Mouse (Mus musculus): ENCODE results near the gene Ndufa3. TPM values are rescaled to one million over a fixed set of nuclear protein-coding genes. Genes with fewer than 3 reads are reported as not detected.

Ndufa3 gene
- total and polyA plus RNA-seq, 3 experiments = 180 to 246 TPM; not detected in 1

GRCm38 (mm10) chr7:3645488-3646025 lies 28.4 kb downstream of the Ndufa3 start:
- peak overlapping the region; percentile 79 to 89 for H3K4me3 ChIP-seq (ENCODE audit: control insufficient read depth in 1 of 2, insufficient read depth in 1 of 2, low read depth in 2 of 2, low read length in 2 of 2)
- peaks cover 40% of the 10 kb centered on the region for H3K79me2 ChIP-seq (ENCODE audit: control insufficient read depth, insufficient read depth, low read length, poor library complexity)
- no peak for DNase-seq (ENCODE audit: low read depth, low spot score)
- H3K4me1 ChIP-seq (ENCODE audit: control insufficient read depth in 1 of 2, insufficient read depth in 2 of 2, low read length in 2 of 2) = peaks cover 3 to 36% of the 10 kb centered on the region in 2 experiments
- no peaks in the 10 kb centered on the region for H3K27me3 ChIP-seq (ENCODE audit: control insufficient read depth in 1 of 2, insufficient read depth in 2 of 2, low read length in 2 of 2)
- no peaks in the 10 kb centered on the region for H3K9me3 ChIP-seq (replicated peaks; ENCODE audit: insufficient read depth, low read length)
- peaks cover 4 to 37% of the 10 kb centered on the region in 2 experiments for H3K36me3 ChIP-seq (ENCODE audit: control insufficient read depth in 1 of 2, insufficient read depth in 2 of 2, low read length in 2 of 2)
- H3K27ac ChIP-seq (ENCODE audit: control insufficient read depth, low read depth, low read length) = peak overlapping the region; percentile 100
- TF ChIP-seq POLR2A (IDR thresholded peaks at IDR 0.05; ENCODE audit: control insufficient read depth in 1 of 2, insufficient read depth in 1 of 2, low read depth in 1 of 2, low read length in 2 of 2, poor library complexity in 1 of 2) (peak; percentile 63 to 70; a peak in 3 of 4 replicates), CHD1 (IDR thresholded peaks at IDR 0.05; ENCODE audit: low read depth, low read length) (peak; percentile 40; the same call in 1 of the 2 replicates), RCOR1 (IDR thresholded peaks at IDR 0.05; ENCODE audit: low read depth, low read length) (no peak), GATA1 (IDR thresholded peaks at IDR 0.05; ENCODE audit: low read depth, low read length) (no peak), NELFE (IDR thresholded peaks at IDR 0.05; ENCODE audit: low read depth, low read length) (peak; percentile 64; the same call in 1 of the 2 replicates), NRF1 (IDR thresholded peaks at IDR 0.05; ENCODE audit: insufficient read depth, low read depth, low read length, poor library complexity, severe bottlenecking) (no peak), MYC (IDR thresholded peaks at IDR 0.05; ENCODE audit: low read depth, low read length) (0 out of 2 replicates have a peak, but pooled peaks have one; percentile 31), ZNF384 (IDR thresholded peaks at IDR 0.05; ENCODE audit: low read depth, low read length) (peak; percentile 97; the same call in 1 of the 2 replicates), MAZ (IDR thresholded peaks at IDR 0.05; ENCODE audit: low read depth, low read length) (peak; percentile 76; the same call in 1 of the 2 replicates)
- peak overlapping the region; percentile 93 for H3K9ac ChIP-seq (ENCODE audit: control insufficient read depth, low read depth, low read length, poor library complexity, severe bottlenecking)

- Histone ChIP-seq H3K9me3 (replicated peaks; ENCODE audit: insufficient read depth, low read length) (no peaks in the 10 kb centered on the region), H3K4me3 (ENCODE audit: control insufficient read depth in 1 of 2, insufficient read depth in 1 of 2, low read depth in 2 of 2, low read length in 2 of 2) (peak overlapping the region; percentile 79 to 89), H3K9ac (ENCODE audit: control insufficient read depth, low read depth, low read length, poor library complexity, severe bottlenecking) (peak overlapping the region; percentile 93), H3K36me3 (ENCODE audit: control insufficient read depth in 1 of 2, insufficient read depth in 2 of 2, low read length in 2 of 2) (peaks cover 4 to 37% of the 10 kb centered on the region in 2 experiments), H3K27me3 (ENCODE audit: control insufficient read depth in 1 of 2, insufficient read depth in 2 of 2, low read length in 2 of 2) (no peaks in the 10 kb centered on the region), H3K4me1 (ENCODE audit: control insufficient read depth in 1 of 2, insufficient read depth in 2 of 2, low read length in 2 of 2) (peaks cover 3 to 36% of the 10 kb centered on the region in 2 experiments), H3K79me2 (ENCODE audit: control insufficient read depth, insufficient read depth, low read length, poor library complexity) (peaks cover 41% of the 10 kb centered on the region), H3K27ac (ENCODE audit: control insufficient read depth, low read depth, low read length) (peak overlapping the region; percentile 100)
- 0 out of 2 replicates have a peak, but pooled peaks have one; percentile 14 for TF ChIP-seq MXI1 (IDR thresholded peaks at IDR 0.05; ENCODE audit: low read depth, low read length)
- 0 out of 2 replicates have a peak, but pooled peaks have one; percentile 15 for TF ChIP-seq TBP (IDR thresholded peaks at IDR 0.05; ENCODE audit: low read depth, low read length)
- TF ChIP-seq GABPA (IDR thresholded peaks at IDR 0.05; ENCODE audit: low read depth, low read length) = no peak
- DNase-seq (ENCODE audit: low read depth, low spot score) = peak; percentile 59
These were observed 29.0 kb downstream of the Ndufa3 start for GRCm38 (mm10) chr7:3646188-3646587.

- TF ChIP-seq SIN3A (IDR thresholded peaks at IDR 0.05; ENCODE audit: low read length) (no peak), ELF1 (IDR thresholded peaks at IDR 0.05; ENCODE audit: low read depth, low read length) (no peak), E2F4 (IDR thresholded peaks at IDR 0.05; ENCODE audit: borderline replicate concordance, low read depth, low read length) (no peak), TAL1 (IDR thresholded peaks at IDR 0.05; ENCODE audit: low read length) (no peak), NRF1 (IDR thresholded peaks at IDR 0.05; ENCODE audit: insufficient read depth, low read depth, low read length, poor library complexity, severe bottlenecking) (no peak)
- H3K27ac ChIP-seq (ENCODE audit: control insufficient read depth, low read depth, low read length) = no peak overlapping the region; the same call in 1 of the 2 replicates
- peak overlapping the region; percentile 79 to 89 for H3K4me3 ChIP-seq (ENCODE audit: control insufficient read depth in 1 of 2, insufficient read depth in 1 of 2, low read depth in 2 of 2, low read length in 2 of 2)
- no peaks in the 10 kb centered on the region for H3K9me3 ChIP-seq (replicated peaks; ENCODE audit: insufficient read depth, low read length)
- peaks cover 41% of the 10 kb centered on the region for H3K79me2 ChIP-seq (ENCODE audit: control insufficient read depth, insufficient read depth, low read length, poor library complexity)
- DNase-seq (ENCODE audit: low read depth, low spot score) = no peak
- peaks cover 3 to 36% of the 10 kb centered on the region in 2 experiments for H3K4me1 ChIP-seq (ENCODE audit: control insufficient read depth in 1 of 2, insufficient read depth in 2 of 2, low read length in 2 of 2)
- peaks cover 6 to 37% of the 10 kb centered on the region in 2 experiments for H3K36me3 ChIP-seq (ENCODE audit: control insufficient read depth in 1 of 2, insufficient read depth in 2 of 2, low read length in 2 of 2)
- H3K9ac ChIP-seq (ENCODE audit: control insufficient read depth, low read depth, low read length, poor library complexity, severe bottlenecking) = peak overlapping the region; percentile 93
- H3K27me3 ChIP-seq (ENCODE audit: control insufficient read depth in 1 of 2, insufficient read depth in 2 of 2, low read length in 2 of 2) = no peaks in the 10 kb centered on the region
These were observed 29.5 kb downstream of the Ndufa3 start for GRCm38 (mm10) chr7:3646641-3647040.
